9 mouse cellular contexts compared by ENCODE assay signal in genomic region chr4:114688356-114688972, GRCm38 (mm10).
DNase-seq lines count a peak whose midpoint lies in the region; ATAC-seq and TF ChIP-seq lines count a peak whose summit lies in the region.
"Had no signal": no experiment of that assay in that cellular context is flagged by ENCODE, and none has a peak within 500 bp of the region (broad histone marks: within the 10 kb centered on the region; RNA-seq: fewer than 3 reads in every experiment).

No protein-coding gene starts in this region.

- H3K4me3 ChIP-seq in forebrain, embryonic 15.5 days: no peak overlapping the region
- no peak overlapping the region for H3K4me3 ChIP-seq in forebrain, postnatal 0 days (ENCODE audit: low read depth, low read length)
- no peak overlapping the region for H3K4me3 ChIP-seq in intestine, embryonic 15.5 days (replicated peaks)
- H3K4me3 ChIP-seq in limb, embryonic 14.5 days (replicated peaks; ENCODE audit: low read length): peak overlapping the region; percentile 12

- 30% methylated on average over 16 of the region's 16 CpGs for WGBS in forebrain, embryonic 15.5 days
- WGBS in forebrain, postnatal 0 days: 31% methylated on average over 16 of the region's 16 CpGs
- WGBS in intestine, embryonic 15.5 days: 20% methylated on average over 16 of the region's 16 CpGs
- WGBS in limb, embryonic 14.5 days: 2% methylated on average over 16 of the region's 16 CpGs

- H3K4me2 ChIP-seq in forebrain, embryonic 15.5 days (replicated peaks): no peak overlapping the region
- H3K4me2 ChIP-seq in forebrain, postnatal 0 days (ENCODE audit: low read depth): no peak overlapping the region
- peak overlapping the region; percentile 19 for H3K4me2 ChIP-seq in intestine, embryonic 15.5 days (replicated peaks)
- peak overlapping the region; percentile 20 for H3K4me2 ChIP-seq in limb, embryonic 14.5 days (replicated peaks; ENCODE audit: low read depth, low read length, severe bottlenecking)

- ATAC-seq in forebrain, embryonic 15.5 days (replicated peaks): 0 out of 2 replicates have a peak, but pooled peaks have one; percentile 11
- ATAC-seq in forebrain, postnatal 0 days: no peak
- ATAC-seq in intestine, embryonic 15.5 days: peak; percentile 46; the same call in 1 of the 2 replicates
- ATAC-seq in limb, embryonic 14.5 days (ENCODE audit: low FRiP score, low read depth): peak; percentile 87
- no peak for ATAC-seq in megakaryocyte-erythroid progenitor cell, adult 5-6 weeks (replicated peaks; ENCODE audit: low FRiP score, low TSS enrichment, poor library complexity, severe bottlenecking)
- ATAC-seq: midbrain, embryonic 16.5 days had no signal

- no peaks in the 10 kb centered on the region for H3K9me3 ChIP-seq in forebrain, embryonic 15.5 days
- H3K9me3 ChIP-seq in forebrain, postnatal 0 days (ENCODE audit: low read length): no peaks in the 10 kb centered on the region
- H3K9me3 ChIP-seq in intestine, embryonic 15.5 days: no peaks in the 10 kb centered on the region
- H3K9me3 ChIP-seq in limb, embryonic 14.5 days (ENCODE audit: control insufficient read depth, low read length): no peaks in the 10 kb centered on the region

- peaks cover 40% of the 10 kb centered on the region; the same call in 1 of the 2 replicates for H3K27me3 ChIP-seq in forebrain, embryonic 15.5 days
- H3K27me3 ChIP-seq in forebrain, postnatal 0 days (ENCODE audit: insufficient read depth, low read length): peaks cover 24% of the 10 kb centered on the region
- no peaks in the 10 kb centered on the region; the same call in 1 of the 2 replicates for H3K27me3 ChIP-seq in intestine, embryonic 15.5 days (replicated peaks)
- peaks cover 12% of the 10 kb centered on the region; the same call in 1 of the 2 replicates for H3K27me3 ChIP-seq in limb, embryonic 14.5 days (ENCODE audit: control insufficient read depth, insufficient read depth, low read length)

- no peak overlapping the region for H3K9ac ChIP-seq in forebrain, embryonic 15.5 days (replicated peaks)
- H3K9ac ChIP-seq in forebrain, postnatal 0 days: no peak overlapping the region
- H3K9ac ChIP-seq in intestine, embryonic 15.5 days: no peak overlapping the region
- no peak overlapping the region for H3K9ac ChIP-seq in limb, embryonic 14.5 days (ENCODE audit: low read depth, low read length, severe bottlenecking)

- 0 out of 2 replicates have a peak, but pooled peaks cover 11% of the 10 kb centered on the region for H3K4me1 ChIP-seq in forebrain, embryonic 15.5 days
- 0 out of 2 replicates have a peak, but pooled peaks cover 2% of the 10 kb centered on the region for H3K4me1 ChIP-seq in forebrain, postnatal 0 days (ENCODE audit: insufficient read depth)
- 0 out of 2 replicates have a peak, but pooled peaks cover 6% of the 10 kb centered on the region for H3K4me1 ChIP-seq in intestine, embryonic 15.5 days (replicated peaks)
- H3K4me1 ChIP-seq in limb, embryonic 14.5 days (ENCODE audit: control insufficient read depth, insufficient read depth, low read length): peaks cover 44% of the 10 kb centered on the region

- no peaks in the 10 kb centered on the region for H3K36me3 ChIP-seq in forebrain, embryonic 15.5 days
- H3K36me3 ChIP-seq in forebrain, postnatal 0 days (ENCODE audit: insufficient read depth): no peaks in the 10 kb centered on the region
- no peaks in the 10 kb centered on the region for H3K36me3 ChIP-seq in intestine, embryonic 15.5 days
- H3K36me3 ChIP-seq in limb, embryonic 14.5 days (ENCODE audit: control insufficient read depth, insufficient read depth, low read length): no peaks in the 10 kb centered on the region

- no peak overlapping the region for H3K27ac ChIP-seq in forebrain, embryonic 15.5 days (replicated peaks)
- no peak overlapping the region for H3K27ac ChIP-seq in forebrain, postnatal 0 days (ENCODE audit: low read depth, low read length)
- H3K27ac ChIP-seq in intestine, embryonic 15.5 days: no peak overlapping the region
- no peak overlapping the region; the same call in 1 of the 2 replicates for H3K27ac ChIP-seq in limb, embryonic 14.5 days (replicated peaks; ENCODE audit: low read depth, low read length)

- TF ChIP-seq CTCF in forebrain, postnatal 0 days (IDR thresholded peaks at IDR 0.05; ENCODE audit: low read depth): no peak

- no peak for DNase-seq in forebrain, postnatal 0 days
- peak; percentile 21 for DNase-seq in NIH3T3 (ENCODE audit: low read depth)
- DNase-seq in limb, embryonic 14.5 days (ENCODE audit: low spot score): peak; percentile 87
- DNase-seq in thymus, postnatal 10 days (ENCODE audit: low spot score in 2 of 2): no peak
- no peak for DNase-seq in left cerebral cortex, adult 8-10 months (ENCODE audit: low spot score in 2 of 2)

- TF ChIP-seq POLR2A in limb, embryonic 14.5 days (IDR thresholded peaks at IDR 0.05; ENCODE audit: borderline replicate concordance, extremely low read depth, insufficient read depth, insufficient read length): no peak

Comparison
In these comparisons a context has a peak if more than half of its experiments do, and no peak if none do; other contexts are left out.
1. ATAC-seq: peak in forebrain, embryonic 15.5 days (single experiment), intestine, embryonic 15.5 days (single experiment) and limb, embryonic 14.5 days (single experiment); none in forebrain, postnatal 0 days (single experiment) and megakaryocyte-erythroid progenitor cell, adult 5-6 weeks (single experiment).
2. H3K4me2 ChIP-seq: peak in intestine, embryonic 15.5 days (single experiment) and limb, embryonic 14.5 days (single experiment); none in forebrain, embryonic 15.5 days (single experiment) and forebrain, postnatal 0 days (single experiment).
3. DNase-seq: peak in NIH3T3 (single experiment) and limb, embryonic 14.5 days (single experiment); none in forebrain, postnatal 0 days (single experiment), thymus, postnatal 10 days (0 of 2) and left cerebral cortex, adult 8-10 months (0 of 2).